Comparison of ENCODE assay signal across 8 mouse cellular contexts in genomic region chr9:108516380-108517251, GRCm38 (mm10). TPM values are rescaled to one million over a fixed set of nuclear protein-coding genes. Genes with fewer than 3 reads are reported as not detected.
DNase-seq lines count a peak whose midpoint lies in the region; ATAC-seq lines count a peak whose summit lies in the region.

TSS of gene Qrich1 (plus strand) at chr9:108516806.

- peak within 1 kb of the TSS; percentile 98 for H3K4me3 ChIP-seq in intestine, embryonic 14.5 days (ENCODE audit: low read depth, low read length)

- no peaks in the 10 kb centered on the region for H3K9me3 ChIP-seq in intestine, embryonic 14.5 days (ENCODE audit: control insufficient read depth, low read length)

- peak; percentile 98 for ATAC-seq in intestine, embryonic 14.5 days (replicated peaks; ENCODE audit: low FRiP score, low TSS enrichment, low read depth)

- intact Hi-C loops in left cerebral cortex, postnatal 14 days (cut with DNase I), result loop anchor here (5.0 kb wide), 1 partner anchor 36 kb away; no protein-coding TSS in a partner anchor

- peaks cover 10% of the 10 kb centered on the region; the same call in 1 of the 2 replicates for H3K4me1 ChIP-seq in intestine, embryonic 14.5 days (replicated peaks; ENCODE audit: control insufficient read depth, insufficient read depth, low read length)

- H3K36me3 ChIP-seq in intestine, embryonic 14.5 days (ENCODE audit: control insufficient read depth, insufficient read depth, low read length), result peaks cover 55% of the 10 kb centered on the region

- under 1% methylated on average over 55 of the region's 55 CpGs for WGBS in intestine, embryonic 14.5 days

- peak within 1 kb of the TSS; percentile 74 for H3K4me2 ChIP-seq in intestine, embryonic 14.5 days (ENCODE audit: low read length)

- H3K27ac ChIP-seq in intestine, embryonic 14.5 days (ENCODE audit: low read depth), result peak within 1 kb of the TSS; percentile 99

- DNase-seq in adrenal gland, adult 18-20 months (ENCODE audit: low spot score in 2 of 2), result peak; percentile 88 to 93
- peak; percentile 100 for DNase-seq in embryo, embryonic 11 days
- peak; percentile 96 for DNase-seq in gastrocnemius, postnatal 25 days
- DNase-seq in intestine, embryonic 14.5 days (ENCODE audit: low spot score), result peak; percentile 95
- DNase-seq in left cerebral cortex, postnatal 14 days (ENCODE audit: low spot score in 2 of 2), result peak; percentile 94 to 95
- peak; percentile 99 for DNase-seq in mesoderm, embryonic 11.5 days (ENCODE audit: low read depth, low spot score)
- peak; percentile 91 to 93 for DNase-seq in right cerebral cortex, postnatal 36 days (ENCODE audit: low spot score in 2 of 2)
- DNase-seq in yolk sac, embryonic 10.5 days (ENCODE audit: low spot score), result peak; percentile 96

- H3K27me3 ChIP-seq in intestine, embryonic 14.5 days (replicated peaks; ENCODE audit: control insufficient read depth, insufficient read depth, low read length), result no peaks in the 10 kb centered on the region

- peak within 1 kb of the TSS; percentile 99 for H3K9ac ChIP-seq in intestine, embryonic 14.5 days (ENCODE audit: low read length)

RNA-seq across cellular contexts. Expression of gene Qrich1, which starts in this region (rescaled TPM):
- total RNA-seq in adrenal gland, adult 18-20 months (2021), result 100 to 1,000 TPM in 1 of 2 experiments, 10 to 100 TPM in 1; 91.5 to 107 TPM
- total RNA-seq in gastrocnemius, postnatal 25 days (2021), result 10 to 100 TPM; 41.2 to 50.5 TPM
- polyA plus RNA-seq in intestine, embryonic 14.5 days (2014; fragmentation: Nextera tagmentation; extraction: Ambion mirVana), result 122 and 133 TPM in 2 replicates
- total RNA-seq in left cerebral cortex, postnatal 14 days (2021), result 100 to 1,000 TPM; 126 to 130 TPM

Comparison
In these comparisons a context has a peak if more than half of its experiments do, and no peak if none do; other contexts are left out.
1. Peak in every context shown above with its lines: DNase-seq, ATAC-seq, H3K4me3 ChIP-seq and H3K27ac ChIP-seq.